Mouse (Mus musculus) heart, adult 2 months (tissue): ENCODE measurements at regions not wholly inside any gene's neighbourhood (a gene's known extent, or its start where the extent isn't known, plus 50 kb on each side); places are given as distances from the start of the nearest gene placed in this dataset.

ENCODE experiments used
- DNase-seq, 2 experiments: peaks; one replicate each; pipeline ENCODE4 v3.0.0; 2021
- H3K27ac ChIP-seq: fragments of 200-600 bp; 2 replicates; pipeline ENCODE4 v1.8.1; 2022
- H3K27me3 ChIP-seq: fragments of 200-500 bp; 2 replicates; pipeline ENCODE4 v1.6.1; 2012; ENCODE audit warnings: mild to moderate bottlenecking, low read length, inconsistent platforms, mixed read lengths; ENCODE audit not compliant: control insufficient read depth, insufficient read depth
- H3K36me3 ChIP-seq: fragments of 200-500 bp; 2 replicates; pipeline ENCODE4 v1.6.1; 2012; ENCODE audit warnings: low read length, inconsistent platforms; ENCODE audit not compliant: control insufficient read depth, insufficient read depth
- H3K4me1 ChIP-seq: fragments of 200-500 bp; 2 replicates; pipeline ENCODE4 v1.6.1; 2011; ENCODE audit warnings: low read length; ENCODE audit not compliant: control insufficient read depth, insufficient read depth
- H3K4me3 ChIP-seq: fragments of 200-600 bp; 2 replicates; pipeline ENCODE4 v1.8.1; 2022
- H3K79me2 ChIP-seq: fragments of 200-500 bp; replicated peaks from 2 replicates; pipeline ENCODE4 v1.6.1; 2012; ENCODE audit warnings: mild to moderate bottlenecking, inconsistent platforms, low read length, moderate library complexity, mixed read lengths; ENCODE audit not compliant: control insufficient read depth, insufficient read depth
- H3K9ac ChIP-seq: fragments of 200-500 bp; 2 replicates; pipeline ENCODE4 v1.6.1; 2012; ENCODE audit warnings: low read depth, mild to moderate bottlenecking, control low read depth, inconsistent platforms, low read length, mixed read lengths
- CTCF ChIP-seq: fragments of 200-600 bp; IDR thresholded peaks from 2 replicates; pipeline ENCODE4 v1.8.1; 2022; ENCODE audit warnings: antibody characterized with exemption, mild to moderate bottlenecking, moderate library complexity
- EP300 ChIP-seq: fragments of 200-500 bp; IDR thresholded peaks from 2 replicates; pipeline ENCODE4 v1.6.1; 2011; ENCODE audit warnings: low read depth, low read length, control low read depth; ENCODE audit not compliant: insufficient read depth
- POLR2A ChIP-seq: fragments of 200-500 bp; IDR thresholded peaks from 2 replicates; pipeline ENCODE4 v1.6.1; 2011; ENCODE audit warnings: mild to moderate bottlenecking, low read depth, low read length, control low read depth; ENCODE audit not compliant: insufficient read depth
- WGBS: fragments of 180-500 bp; shearing (Covaris S2); methylation state at CpG from one replicate; pipeline ENCODE4 v1.1.7; 2018; 5-methylcytosine and 5-hydroxymethylcytosine counted together
- intact Hi-C: fragments of 180-260 bp; cut with DNase I; formaldehyde crosslinking; loops from one replicate; pipeline ENCODE4 v1.15.1; 2025

DNA sequence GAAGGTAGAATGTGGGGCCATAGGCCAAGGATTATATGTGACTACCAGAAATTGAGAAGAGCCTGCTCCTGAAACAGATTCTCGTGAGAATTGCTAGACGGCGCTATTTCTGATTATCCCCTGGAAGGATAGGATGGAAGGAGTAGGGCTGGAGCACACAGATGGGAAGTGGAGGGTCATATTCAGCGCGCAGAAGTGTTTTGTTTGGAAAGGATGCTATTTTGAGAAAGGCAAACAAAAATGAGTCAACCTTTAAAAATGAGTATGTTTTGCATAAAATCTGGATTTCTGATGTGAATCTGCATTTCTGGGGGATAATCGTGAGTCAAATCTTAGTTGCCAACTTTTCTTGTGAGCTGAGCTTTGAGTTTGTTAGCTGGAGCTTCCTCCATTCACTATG, 58.1 kb upstream of the Fshb start:
- no peak overlapping the region for H3K9ac ChIP-seq
- no peak overlapping the region for H3K4me3 ChIP-seq
- DNase-seq: no peak
- intact Hi-C loops: no loop called here
- H3K27me3 ChIP-seq: no peaks in the 10 kb centered on the region
- H3K27ac ChIP-seq: no peak overlapping the region
- no peaks in the 10 kb centered on the region for H3K36me3 ChIP-seq
- 68% methylated on average over 6 of the region's 6 CpGs for WGBS
- TF ChIP-seq CTCF (no peak), POLR2A (no peak), EP300 (no peak)
- H3K79me2 ChIP-seq: no peaks in the 10 kb centered on the region
- H3K4me1 ChIP-seq: no peaks in the 10 kb centered on the region

DNA sequence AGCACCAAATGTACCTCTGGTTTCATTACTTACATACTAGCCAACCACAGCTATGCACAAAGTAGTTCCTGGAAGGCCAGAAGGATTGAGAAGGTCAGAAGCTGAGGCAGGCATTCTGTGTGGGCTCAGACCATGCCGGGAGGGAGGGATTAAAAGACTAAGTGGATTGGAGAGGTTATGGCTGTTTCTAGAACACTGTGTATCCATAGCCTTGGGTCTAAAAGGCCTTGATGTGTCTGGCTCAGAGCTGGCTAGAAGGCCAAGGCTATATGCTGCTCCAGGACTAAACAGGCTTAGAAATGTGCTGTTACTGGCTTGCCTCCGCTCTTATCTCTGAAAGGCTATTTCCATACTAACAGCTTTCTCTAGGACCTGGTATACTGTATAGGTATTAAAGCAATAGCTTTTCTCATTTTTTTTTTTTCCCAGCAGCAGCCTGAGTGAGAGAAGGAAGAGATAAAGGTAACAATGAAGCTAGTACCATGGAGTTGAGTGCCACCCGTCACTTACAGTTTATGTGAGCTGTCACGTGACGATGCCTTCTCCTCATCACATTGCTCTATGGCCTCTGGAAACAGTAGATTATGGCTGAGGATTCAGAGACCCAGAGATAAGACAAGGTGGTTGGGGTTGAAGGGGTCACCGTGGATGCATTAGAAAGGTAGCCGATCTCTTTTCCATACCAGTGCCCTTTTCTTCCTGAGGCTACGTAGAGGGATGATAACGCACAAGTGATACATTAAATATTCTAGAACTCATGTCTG, 59.4 kb upstream of the Fshb start:
- H3K79me2 ChIP-seq: no peaks in the 10 kb centered on the region
- H3K36me3 ChIP-seq: no peaks in the 10 kb centered on the region
- no peak for DNase-seq
- intact Hi-C loops: no loop called here
- no peak overlapping the region for H3K4me3 ChIP-seq
- no peak for TF ChIP-seq CTCF
- H3K27me3 ChIP-seq: no peaks in the 10 kb centered on the region
- H3K4me1 ChIP-seq: no peaks in the 10 kb centered on the region
- no peak overlapping the region for H3K27ac ChIP-seq
- WGBS: 66% methylated on average over 9 of the region's 9 CpGs
- H3K9ac ChIP-seq: no peak overlapping the region

DNA sequence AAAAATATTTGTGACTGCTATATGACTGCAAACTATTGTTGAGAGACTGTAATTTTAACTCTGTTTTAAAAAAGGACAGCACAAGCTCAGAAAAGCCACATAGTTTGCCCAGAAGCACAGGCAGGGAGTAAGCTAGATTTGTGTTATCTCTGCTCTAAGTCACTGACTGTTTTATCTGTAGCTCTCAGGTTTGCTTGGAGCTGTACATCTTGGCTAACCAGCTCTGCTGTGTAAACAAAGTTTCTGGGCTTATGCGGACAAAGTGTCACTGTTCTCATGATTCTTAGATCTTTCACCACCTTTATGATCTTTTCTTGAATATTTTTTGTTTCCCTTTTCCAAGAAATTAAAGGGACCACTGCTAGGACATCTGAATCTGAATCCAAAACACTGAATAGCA, 60.2 kb upstream of the Fshb start:
- Histone ChIP-seq H3K79me2 (no peaks in the 10 kb centered on the region), H3K9ac (no peak overlapping the region), H3K4me3 (no peak overlapping the region), H3K27me3 (no peaks in the 10 kb centered on the region), H3K4me1 (no peaks in the 10 kb centered on the region), H3K36me3 (no peaks in the 10 kb centered on the region), H3K27ac (no peak overlapping the region)
- 32% methylated on average over 1 of the region's 1 CpGs for WGBS
- TF ChIP-seq EP300 (no peak), CTCF (no peak), POLR2A (no peak)
- intact Hi-C loops: no loop called here
- no peak for DNase-seq

DNA sequence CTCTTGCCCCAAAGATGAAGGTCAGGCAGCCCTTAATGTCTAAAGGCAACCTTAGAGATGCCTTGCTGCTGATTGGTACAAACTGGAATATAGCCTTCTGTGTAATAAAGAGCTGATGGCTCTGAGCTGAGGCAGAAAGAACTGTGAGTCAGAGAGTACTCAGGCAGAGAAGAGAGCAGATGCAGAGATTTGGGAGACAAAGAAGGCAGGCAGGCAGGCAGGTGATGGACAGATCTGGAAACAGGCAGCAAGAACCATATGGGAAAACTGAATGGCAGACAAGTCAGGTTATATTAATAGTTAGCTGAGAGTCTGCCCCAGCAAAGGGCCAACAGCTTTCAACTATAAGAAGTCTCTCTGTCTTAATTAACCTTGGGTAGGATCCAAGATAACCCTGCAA, 73.7 kb upstream of the Fshb start:
- Histone ChIP-seq H3K4me1 (no peaks in the 10 kb centered on the region), H3K9ac (no peak overlapping the region), H3K79me2 (no peaks in the 10 kb centered on the region), H3K36me3 (no peaks in the 10 kb centered on the region), H3K27me3 (no peaks in the 10 kb centered on the region), H3K4me3 (no peak overlapping the region), H3K27ac (no peak overlapping the region)
- no peak for DNase-seq
- intact Hi-C loops: no loop called here
- no peak for TF ChIP-seq EP300
- no peak for TF ChIP-seq CTCF
- TF ChIP-seq POLR2A: no peak

DNA sequence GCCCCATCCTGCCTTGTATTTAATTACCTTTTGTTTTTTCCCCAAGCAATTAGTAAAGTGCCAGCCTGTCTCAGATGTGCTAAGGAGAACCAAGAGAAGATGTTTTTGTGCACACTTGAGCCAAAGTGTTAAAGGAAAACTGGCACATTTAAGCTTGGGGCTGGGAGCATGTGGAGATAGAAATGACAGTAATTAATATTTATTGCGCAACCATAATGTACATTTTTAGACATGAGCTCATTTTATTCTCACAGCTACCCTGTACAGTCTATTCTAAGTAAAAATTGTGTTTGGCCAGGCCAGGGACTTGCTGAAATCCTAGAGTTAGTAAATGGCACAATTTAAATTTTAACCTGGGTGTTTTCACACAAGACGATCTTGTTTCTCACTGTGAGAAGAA, 89.9 kb upstream of the Fshb start:
- no peak for DNase-seq
- no peak for TF ChIP-seq POLR2A
- no peak overlapping the region for H3K27ac ChIP-seq
- no peaks in the 10 kb centered on the region for H3K4me1 ChIP-seq
- no peak overlapping the region for H3K4me3 ChIP-seq
- intact Hi-C loops: no loop called here
- no peaks in the 10 kb centered on the region for H3K27me3 ChIP-seq
- no peak overlapping the region for H3K9ac ChIP-seq
- H3K79me2 ChIP-seq: no peaks in the 10 kb centered on the region
- H3K36me3 ChIP-seq: no peaks in the 10 kb centered on the region
- 91% methylated on average over 2 of the region's 2 CpGs for WGBS

DNA sequence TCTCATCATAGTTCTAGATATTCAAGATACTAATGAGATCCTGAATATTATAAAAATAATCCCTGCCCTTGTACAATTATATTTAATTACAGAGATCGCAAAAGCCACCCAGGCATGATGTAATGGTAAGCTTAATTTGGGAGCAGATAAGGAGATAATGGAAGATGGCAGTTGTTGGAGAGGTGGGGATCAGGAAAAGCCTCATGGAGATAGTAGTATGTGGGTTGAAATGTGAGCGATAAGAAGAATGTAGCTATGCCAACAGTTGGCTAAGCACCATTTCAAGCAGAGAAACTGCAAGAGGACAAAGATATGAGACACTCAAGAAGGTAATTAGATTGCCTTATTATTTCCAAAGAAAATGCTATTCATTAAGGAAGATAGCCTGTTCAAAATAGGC, 90.4 kb upstream of the Fshb start:
- H3K27me3 ChIP-seq: no peaks in the 10 kb centered on the region
- H3K27ac ChIP-seq: no peak overlapping the region
- 69% methylated on average over 2 of the region's 2 CpGs for WGBS
- intact Hi-C loops: no loop called here
- H3K4me1 ChIP-seq: no peaks in the 10 kb centered on the region
- H3K4me3 ChIP-seq: no peak overlapping the region
- TF ChIP-seq CTCF: no peak
- no peak for TF ChIP-seq EP300
- no peak for TF ChIP-seq POLR2A
- H3K79me2 ChIP-seq: no peaks in the 10 kb centered on the region
- H3K36me3 ChIP-seq: no peaks in the 10 kb centered on the region
- DNase-seq: no peak
- no peak overlapping the region for H3K9ac ChIP-seq

DNA sequence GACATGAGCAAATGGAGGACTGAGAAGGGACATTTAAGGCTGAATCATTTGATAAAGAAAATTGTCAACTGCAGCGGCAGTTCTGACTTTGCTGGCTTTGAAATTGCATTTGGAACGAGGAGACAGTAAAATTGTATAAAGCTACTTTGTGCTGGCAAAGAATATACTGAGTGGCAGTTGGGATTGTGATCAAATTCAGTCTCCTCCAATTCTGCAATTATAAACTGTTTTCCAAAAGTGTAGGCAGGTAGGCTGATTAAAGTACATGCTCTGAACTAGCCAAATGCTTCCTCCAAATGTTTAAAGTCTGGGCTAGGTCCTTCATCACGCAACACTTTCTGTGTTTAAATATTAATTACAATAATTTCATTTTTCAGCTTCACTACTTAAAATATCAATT, 90.9 kb upstream of the Fshb start:
- DNase-seq: no peak
- Histone ChIP-seq H3K9ac (no peak overlapping the region), H3K4me1 (no peaks in the 10 kb centered on the region), H3K27ac (no peak overlapping the region), H3K27me3 (no peaks in the 10 kb centered on the region), H3K4me3 (no peak overlapping the region), H3K79me2 (no peaks in the 10 kb centered on the region), H3K36me3 (no peaks in the 10 kb centered on the region)
- WGBS: 76% methylated on average over 3 of the region's 3 CpGs
- intact Hi-C loops: no loop called here
- TF ChIP-seq POLR2A (no peak), CTCF (no peak), EP300 (no peak)
